Mouse (Mus musculus) intestine, postnatal 0 days (tissue): ENCODE measurements around the gene Fam135a. TPM values are rescaled to one million over a fixed set of nuclear protein-coding genes. Genes with fewer than 3 reads are reported as not detected.

Experiments
- ATAC-seq: fragments of 200-750 bp; cut with Nextera tagmentation; 2 replicates; pipeline ENCODE4 v1.8.0; 2017; ENCODE audit warnings: mild to moderate bottlenecking, moderate TSS enrichment, moderate library complexity
- H3K27ac ChIP-seq: fragments of 300-500 bp; sonication (generic); 2 replicates; pipeline ENCODE4 v1.5.1; 2014; ENCODE audit warnings: mild to moderate bottlenecking, low read depth, low read length, moderate library complexity
- H3K27me3 ChIP-seq: fragments of 300-500 bp; sonication (generic); replicated peaks from 2 replicates; pipeline ENCODE4 v1.6.1; 2014; ENCODE audit warnings: low read length, mixed read lengths; ENCODE audit not compliant: control insufficient read depth, insufficient read depth
- H3K36me3 ChIP-seq: fragments of 300-500 bp; sonication (generic); 2 replicates; pipeline ENCODE4 v1.6.1; 2014; ENCODE audit warnings: mild to moderate bottlenecking, moderate library complexity; ENCODE audit not compliant: control insufficient read depth, insufficient read depth
- H3K4me1 ChIP-seq: fragments of 300-500 bp; sonication (generic); replicated peaks from 2 replicates; pipeline ENCODE4 v1.6.1; 2014; ENCODE audit warnings: antibody characterized with exemption, low read length, mixed read lengths; ENCODE audit not compliant: control insufficient read depth, insufficient read depth
- H3K4me2 ChIP-seq: fragments of 300-500 bp; sonication (generic); replicated peaks from 2 replicates; pipeline ENCODE4 v1.6.1; 2014; ENCODE audit warnings: low read depth, mild to moderate bottlenecking, moderate library complexity
- H3K4me3 ChIP-seq: fragments of 300-500 bp; sonication (generic); 2 replicates; pipeline ENCODE4 v1.5.1; 2014; ENCODE audit warnings: low read depth, low read length
- H3K9ac ChIP-seq: fragments of 300-500 bp; sonication (generic); 2 replicates; pipeline ENCODE4 v1.6.1; 2014; ENCODE audit warnings: mild to moderate bottlenecking, low read depth, low read length
- H3K9me3 ChIP-seq: fragments of 300-500 bp; sonication (generic); 2 replicates; pipeline ENCODE4 v1.6.1; 2016; ENCODE audit warnings: mixed run types; ENCODE audit not compliant: control insufficient read depth
- CTCF ChIP-seq: sonication (generic); IDR thresholded peaks from 2 replicates; pipeline ENCODE4 v1.5.1; 2016; ENCODE audit warnings: low read depth, mild to moderate bottlenecking, control low read depth, antibody characterized with exemption, moderate library complexity
- WGBS: fragments of 180-500 bp; shearing (Covaris S2); extraction: QIAGEN DNeasy Blood & Tissue Kit; methylation state at CpG from one replicate; pipeline ENCODE4 v1.1.7; 2014; 5-methylcytosine and 5-hydroxymethylcytosine counted together
- polyA plus RNA-seq: library from polyadenylated mRNA; unstranded; fragments of >200 nt; fragmentation: Nextera tagmentation; extraction: Ambion mirVana; gene quantifications from 2 replicates; pipeline ENCODE4 v1.2.1, GENCODE M21; 2015

Gene Fam135a
- polyA plus RNA-seq, 1 experiment from 2014 or later: 20.8 TPM

GRCm38 (mm10) chr1:24005070-24005804, 94.9 kb downstream of the Fam135a start, which contains the start of gene Sdhaf4:
Sdhaf4 (minus strand) TSS chr1:24005656.
- Histone ChIP-seq H3K4me2 (peak within 1 kb of the TSS; percentile 65), H3K4me3 (peak within 1 kb of the TSS; percentile 74), H3K9me3 (no peaks in the 10 kb centered on the region), H3K27ac (peak within 1 kb of the TSS; percentile 68), H3K4me1 (no peaks in the 10 kb centered on the region), H3K36me3 (peaks cover 11% of the 10 kb centered on the region; the same call in 1 of the 2 replicates), H3K27me3 (no peaks in the 10 kb centered on the region), H3K9ac (peak within 1 kb of the TSS; percentile 68)
- under 1% methylated on average over 47 of the region's 47 CpGs for WGBS
- TF ChIP-seq CTCF: no peak
- ATAC-seq: peak; percentile 94

GRCm38 (mm10) chr1:23999318-23999717, 100.8 kb downstream of the Fam135a start:
- H3K9me3 ChIP-seq: no peaks in the 10 kb centered on the region
- H3K9ac ChIP-seq: no peak overlapping the region
- no peak overlapping the region for H3K4me3 ChIP-seq
- 89% methylated on average over 5 of the region's 5 CpGs for WGBS
- no peak for TF ChIP-seq CTCF
- H3K27me3 ChIP-seq: no peaks in the 10 kb centered on the region
- H3K27ac ChIP-seq: no peak overlapping the region
- no peaks in the 10 kb centered on the region for H3K4me1 ChIP-seq
- ATAC-seq: no peak
- peaks cover 8% of the 10 kb centered on the region; the same call in 1 of the 2 replicates for H3K36me3 ChIP-seq
- no peak overlapping the region for H3K4me2 ChIP-seq

- no peaks in the 10 kb centered on the region for H3K27me3 ChIP-seq
- no peak overlapping the region for H3K9ac ChIP-seq
- H3K9me3 ChIP-seq: no peaks in the 10 kb centered on the region
- H3K36me3 ChIP-seq: peaks cover 8% of the 10 kb centered on the region; the same call in 1 of the 2 replicates
- TF ChIP-seq CTCF: no peak
- ATAC-seq: no peak
- no peak overlapping the region for H3K4me2 ChIP-seq
- no peaks in the 10 kb centered on the region for H3K4me1 ChIP-seq
- 95% methylated on average over 7 of the region's 7 CpGs for WGBS
- H3K27ac ChIP-seq: no peak overlapping the region
- no peak overlapping the region for H3K4me3 ChIP-seq
These were observed 101.3 kb downstream of the Fam135a start for GRCm38 (mm10) chr1:23998866-23999265.

- no peaks in the 10 kb centered on the region for H3K9me3 ChIP-seq
- H3K9ac ChIP-seq: no peak overlapping the region
- no peaks in the 10 kb centered on the region for H3K4me1 ChIP-seq
- peaks cover 8% of the 10 kb centered on the region; the same call in 1 of the 2 replicates for H3K36me3 ChIP-seq
- ATAC-seq: no peak
- no peaks in the 10 kb centered on the region for H3K27me3 ChIP-seq
- H3K4me2 ChIP-seq: no peak overlapping the region
- no peak overlapping the region for H3K27ac ChIP-seq
- 91% methylated on average over 7 of the region's 7 CpGs for WGBS
- no peak overlapping the region for H3K4me3 ChIP-seq
- TF ChIP-seq CTCF: no peak
These were observed 101.9 kb downstream of the Fam135a start for GRCm38 (mm10) chr1:23998120-23998810.

- H3K4me1 ChIP-seq: no peaks in the 10 kb centered on the region
- H3K9ac ChIP-seq: no peak overlapping the region
- no peak overlapping the region for H3K27ac ChIP-seq
- H3K27me3 ChIP-seq: no peaks in the 10 kb centered on the region
- no peak for ATAC-seq
- no peaks in the 10 kb centered on the region for H3K9me3 ChIP-seq
- no peak for TF ChIP-seq CTCF
- peaks cover 8% of the 10 kb centered on the region; the same call in 1 of the 2 replicates for H3K36me3 ChIP-seq
- H3K4me2 ChIP-seq: no peak overlapping the region
- 88% methylated on average over 3 of the region's 3 CpGs for WGBS
- no peak overlapping the region for H3K4me3 ChIP-seq
These were observed 102.6 kb downstream of the Fam135a start for GRCm38 (mm10) chr1:23997493-23997892.

GRCm38 (mm10) chr1:23995420-23995819, 104.7 kb downstream of the Fam135a start:
- no peaks in the 10 kb centered on the region for H3K4me1 ChIP-seq
- no peak overlapping the region for H3K9ac ChIP-seq
- no peaks in the 10 kb centered on the region for H3K9me3 ChIP-seq
- no peak for TF ChIP-seq CTCF
- no peak overlapping the region for H3K4me2 ChIP-seq
- 89% methylated on average over 4 of the region's 4 CpGs for WGBS
- H3K27me3 ChIP-seq: no peaks in the 10 kb centered on the region
- no peak overlapping the region for H3K4me3 ChIP-seq
- H3K27ac ChIP-seq: no peak overlapping the region
- ATAC-seq: no peak
- no peaks in the 10 kb centered on the region; the same call in 1 of the 2 replicates for H3K36me3 ChIP-seq
